Mouse (Mus musculus): ENCODE measurements at regions not wholly inside any gene's neighbourhood (a gene's known extent, or its start where the extent isn't known, plus 50 kb on each side); places are given as distances from the start of the nearest gene placed in this dataset.

- TF ChIP-seq GATA1 (IDR thresholded peaks at IDR 0.05; ENCODE audit: borderline replicate concordance, low read length) = no peak
- no peak for TF ChIP-seq CTCF (IDR thresholded peaks at IDR 0.05; ENCODE audit: low read depth, low read length)
- no peak for TF ChIP-seq TAL1 (conservative IDR thresholded peaks at IDR 0.05; ENCODE audit: low read depth, low read length)
- TF ChIP-seq GATA2 (IDR thresholded peaks at IDR 0.05; ENCODE audit: borderline replicate concordance, low read depth, low read length) = no peak
- TF ChIP-seq POLR2AphosphoS5 (IDR thresholded peaks at IDR 0.05; ENCODE audit: insufficient replicate concordance, low read depth, low read length) = no peak
These were observed 255.8 kb upstream of the Gpr149 start for GRCm38 (mm10) chr3:62860731-62861130.

Data from G1E (cell line).